ENCODE assay signal across 8 mouse cellular contexts in genomic region chr6:115462743-115463337, GRCm38 (mm10).
DNase-seq lines count a peak whose midpoint lies in the region; ATAC-seq lines count a peak whose summit lies in the region.

No protein-coding gene starts in this region.

- H3K4me2 ChIP-seq in lung, embryonic 16.5 days (ENCODE audit: low read depth, low read length), result peak overlapping the region; percentile 15
- no peak overlapping the region for H3K4me2 ChIP-seq in forebrain, embryonic 11.5 days (ENCODE audit: low read depth, low read length, severe bottlenecking)

- H3K4me1 ChIP-seq in lung, embryonic 16.5 days (replicated peaks; ENCODE audit: control insufficient read depth, insufficient read depth, low read length), result peaks cover 23% of the 10 kb centered on the region
- H3K4me1 ChIP-seq in forebrain, embryonic 11.5 days (replicated peaks; ENCODE audit: control insufficient read depth, insufficient read depth, low read length), result no peaks in the 10 kb centered on the region; the same call in 1 of the 2 replicates

- no peaks in the 10 kb centered on the region for H3K27me3 ChIP-seq in lung, embryonic 16.5 days (ENCODE audit: control insufficient read depth, insufficient read depth, low read depth, low read length)
- no peaks in the 10 kb centered on the region for H3K27me3 ChIP-seq in forebrain, embryonic 11.5 days (ENCODE audit: control insufficient read depth, insufficient read depth, low read length)

- peak; percentile 97 for DNase-seq in adipocyte (ENCODE audit: low spot score)
- peak; percentile 80 for DNase-seq in cerebellum, adult 8-10 months
- peak; percentile 70 to 74 for DNase-seq in heart, postnatal 14 days
- peak; percentile 81 to 89 for DNase-seq in urinary bladder, postnatal 36 days (ENCODE audit: low spot score in 2 of 2)
- no peak for DNase-seq in layer of hippocampus, postnatal 14 days (ENCODE audit: low spot score in 2 of 2)
- no peak for DNase-seq in left cerebral cortex, postnatal 14 days (ENCODE audit: low spot score in 2 of 2)
- no peak for DNase-seq in forebrain, embryonic 11.5 days (ENCODE audit: low spot score)

- ATAC-seq in lung, embryonic 16.5 days (ENCODE audit: low read depth), result peak; percentile 89
- ATAC-seq in forebrain, embryonic 11.5 days (replicated peaks; ENCODE audit: low FRiP score), result no peak

- 46% methylated on average over 16 of the region's 16 CpGs for WGBS in lung, embryonic 16.5 days
- 89% methylated on average over 16 of the region's 16 CpGs for WGBS in forebrain, embryonic 11.5 days

- peak overlapping the region; percentile 91 for H3K27ac ChIP-seq in lung, embryonic 16.5 days (ENCODE audit: low read length)
- no peak overlapping the region for H3K27ac ChIP-seq in forebrain, embryonic 11.5 days (ENCODE audit: low read depth, low read length)

- H3K9ac ChIP-seq in lung, embryonic 16.5 days (ENCODE audit: low read length), result no peak overlapping the region
- no peak overlapping the region for H3K9ac ChIP-seq in forebrain, embryonic 11.5 days (ENCODE audit: low read length)

- no peaks in the 10 kb centered on the region for H3K36me3 ChIP-seq in lung, embryonic 16.5 days (ENCODE audit: control insufficient read depth, insufficient read depth, low read length)
- no peaks in the 10 kb centered on the region for H3K36me3 ChIP-seq in forebrain, embryonic 11.5 days (ENCODE audit: control insufficient read depth, insufficient read depth, low read length)

- intact Hi-C loops in heart, postnatal 14 days (cut with DNase I), result no loop called here
- intact Hi-C loops in left cerebral cortex, postnatal 14 days (cut with DNase I), result no loop called here

- H3K9me3 ChIP-seq in lung, embryonic 16.5 days (ENCODE audit: control insufficient read depth, low read length), result no peaks in the 10 kb centered on the region
- no peaks in the 10 kb centered on the region for H3K9me3 ChIP-seq in forebrain, embryonic 11.5 days (ENCODE audit: control insufficient read depth, low read length)

- no peak overlapping the region for H3K4me3 ChIP-seq in lung, embryonic 16.5 days (ENCODE audit: low read length)
- H3K4me3 ChIP-seq in forebrain, embryonic 11.5 days (ENCODE audit: low read depth, low read length), result no peak overlapping the region

Comparison
In these comparisons a context has a peak if more than half of its experiments do, and no peak if none do; other contexts are left out.
1. DNase-seq: peak in adipocyte (single experiment), cerebellum, adult 8-10 months (single experiment), heart, postnatal 14 days (2 of 2) and urinary bladder, postnatal 36 days (2 of 2); none in layer of hippocampus, postnatal 14 days (0 of 2), left cerebral cortex, postnatal 14 days (0 of 2) and forebrain, embryonic 11.5 days (single experiment).